Mouse (Mus musculus): Measurements from ENCODE around the gene Snx25.

- TF ChIP-seq CTCF (IDR thresholded peaks at IDR 0.05; ENCODE audit: low read depth) (no peak), EP300 (IDR thresholded peaks at IDR 0.05; ENCODE audit: low read depth) (no peak)
These were observed 29.5 kb downstream of the Snx25 start for GRCm38 (mm10) chr8:46122498-46122897.

All from liver, embryonic 14.5 days (tissue).